Mouse (Mus musculus): ENCODE results near the gene Gm4498.
"Not testable (repeated sequence)": the region's sequence is repeated elsewhere in the genome, so short reads cannot be mapped to it uniquely, and the experiment has no call there.

Gm4498 gene

DNA sequence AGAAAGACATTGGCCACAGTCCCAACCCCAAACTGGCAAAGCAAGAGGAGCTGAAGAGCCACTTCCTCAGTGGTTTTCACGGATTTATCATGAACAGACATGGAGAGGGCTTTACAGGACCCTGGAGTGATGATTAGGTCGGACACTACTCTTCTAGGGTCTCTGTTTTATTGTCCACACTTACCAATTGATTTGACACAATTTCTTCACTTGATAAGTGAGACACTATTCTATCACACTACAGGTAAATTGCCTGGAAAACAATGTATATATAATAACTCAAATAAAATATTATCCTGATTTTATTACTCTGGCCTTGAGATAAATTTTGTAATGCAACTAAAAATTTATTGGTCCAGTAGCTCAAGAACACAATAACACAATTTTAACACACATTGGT lies at the start of gene Gm4498:
TSS of gene Gm4498 (minus strand) at position 101 of the 400 bp plus-strand sequence.
- DNase-seq (ENCODE audit: extremely low read depth, low read depth), result not testable (repeated sequence)

DNA sequence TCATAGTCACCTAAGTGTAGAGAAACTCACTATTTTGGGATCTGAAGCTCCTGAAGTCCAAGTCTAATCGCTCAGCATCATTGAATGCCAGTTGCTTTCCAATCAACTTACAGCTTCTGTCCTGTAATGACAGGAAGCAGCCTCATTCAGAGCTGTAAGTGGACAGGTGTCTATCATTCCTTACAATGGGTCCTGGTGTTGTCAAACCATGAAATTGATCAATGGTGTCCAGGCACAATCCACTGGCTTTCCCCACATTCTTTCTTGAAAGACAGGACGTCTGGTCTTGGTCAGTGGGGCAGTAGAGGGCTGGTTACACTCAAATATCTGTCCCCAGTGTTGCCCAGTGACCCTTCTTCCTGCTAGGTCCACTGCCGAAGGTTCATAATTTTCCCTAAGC lies 29.1 kb upstream of the Gm4498 start, which contains the start of gene Gm5890:
TSS of gene Gm5890 (minus strand) at position 101 of the 400 bp plus-strand sequence.
- not testable (repeated sequence) for DNase-seq (ENCODE audit: extremely low read depth, low read depth)

DNA sequence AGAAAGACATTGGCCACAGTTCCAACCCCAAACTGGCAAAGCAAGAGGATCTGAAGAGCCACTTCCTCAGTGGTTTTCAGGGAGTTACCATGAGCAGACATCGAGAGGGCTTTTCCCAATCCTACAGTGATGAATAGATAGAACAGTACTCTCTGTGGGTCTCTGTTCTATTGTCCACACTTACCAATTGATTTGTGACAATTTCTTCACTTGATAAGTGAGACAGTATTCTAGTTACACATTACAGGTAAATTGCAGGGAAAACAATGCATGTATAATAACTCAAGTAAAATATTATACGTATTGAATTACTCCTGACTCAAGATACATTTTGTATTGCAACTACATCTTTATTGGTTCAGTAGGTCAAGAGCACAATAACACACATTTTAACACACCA lies 28.1 kb downstream of the Gm4498 start, which contains the start of gene Gm6164:
TSS of gene Gm6164 (minus strand) at position 101 of the 400 bp plus-strand sequence.
- not testable (repeated sequence) for DNase-seq (ENCODE audit: extremely low read depth, low read depth)

DNA sequence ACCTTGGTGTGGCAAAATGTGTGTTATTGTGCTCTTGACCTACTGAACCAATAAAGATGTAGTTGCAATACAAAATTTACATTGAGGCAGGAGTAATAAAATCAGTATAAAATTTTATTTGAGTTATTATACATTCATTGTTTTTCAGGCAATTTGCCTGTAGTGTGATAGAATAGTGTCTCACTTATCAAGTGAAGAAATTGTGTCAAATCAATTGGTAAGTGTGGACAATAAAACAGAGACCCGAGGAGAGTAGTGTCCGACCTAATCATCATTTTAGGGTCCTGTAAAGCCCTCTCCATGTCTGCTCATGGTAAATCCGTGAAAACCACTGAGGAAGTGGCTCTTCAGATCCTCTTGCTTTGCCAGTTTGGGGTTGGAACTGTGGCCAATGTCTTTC lies 40.2 kb downstream of the Gm4498 start, which contains the start of gene Vmn1r95:
TSS of gene Vmn1r95 (plus strand) at position 301 of the 400 bp plus-strand sequence.
- DNase-seq (ENCODE audit: extremely low read depth, low read depth), result not testable (repeated sequence)

Measured in MEL-GATA-1-ER (cell line).